Mouse (Mus musculus): Measurements from ENCODE around the gene Kdm5b. TPM values are rescaled to one million over a fixed set of nuclear protein-coding genes. Genes with fewer than 3 reads are reported as not detected.

The Kdm5b gene
- polyA plus RNA-seq, 1 experiment from 2014 or later, result 74.0 TPM

- ATAC-seq (ENCODE audit: low FRiP score), result no peak
- Histone ChIP-seq H3K4me3 (ENCODE audit: low read depth, low read length) (no peak overlapping the region), H3K4me2 (no peak overlapping the region), H3K27ac (ENCODE audit: low read depth, low read length) (no peak overlapping the region), H3K9me3 (ENCODE audit: control insufficient read depth, low read length) (no peaks in the 10 kb centered on the region), H3K36me3 (ENCODE audit: control insufficient read depth, insufficient read depth, low read length) (no peaks in the 10 kb centered on the region), H3K9ac (ENCODE audit: low read length) (no peak overlapping the region), H3K4me1 (ENCODE audit: control insufficient read depth, insufficient read depth, low read length) (peaks cover 3% of the 10 kb centered on the region; the same call in 1 of the 2 replicates), H3K27me3 (ENCODE audit: control insufficient read depth, insufficient read depth, low read length) (no peaks in the 10 kb centered on the region; the same call in 1 of the 2 replicates)
- 87% methylated on average over 7 of the region's 7 CpGs for WGBS
- DNase-seq (ENCODE audit: low spot score, missing footprints), result peak; percentile 28
These were observed 98.9 kb downstream of the Kdm5b start for GRCm38 (mm10) chr1:134658841-134659240.

GRCm38 (mm10) chr1:134660163-134660562 lies 100.2 kb downstream of the Kdm5b start:
- H3K36me3 ChIP-seq (ENCODE audit: control insufficient read depth, insufficient read depth, low read length), result no peaks in the 10 kb centered on the region
- 75% methylated on average over 7 of the region's 7 CpGs for WGBS
- no peaks in the 10 kb centered on the region for H3K27me3 ChIP-seq (ENCODE audit: control insufficient read depth, insufficient read depth, low read length)
- no peaks in the 10 kb centered on the region for H3K9me3 ChIP-seq (ENCODE audit: control insufficient read depth, low read length)
- ATAC-seq (ENCODE audit: low FRiP score) (no peak), DNase-seq (ENCODE audit: low spot score, missing footprints) (peak; percentile 33)
- H3K27ac ChIP-seq (ENCODE audit: low read depth, low read length), result no peak overlapping the region
- no peak overlapping the region for H3K9ac ChIP-seq (ENCODE audit: low read length)
- no peaks in the 10 kb centered on the region for H3K4me1 ChIP-seq (ENCODE audit: control insufficient read depth, insufficient read depth, low read length)
- no peak overlapping the region for H3K4me2 ChIP-seq
- no peak overlapping the region for H3K4me3 ChIP-seq (ENCODE audit: low read depth, low read length)

- Histone ChIP-seq H3K4me2 (no peak overlapping the region), H3K36me3 (ENCODE audit: control insufficient read depth, insufficient read depth, low read length) (no peaks in the 10 kb centered on the region), H3K27me3 (ENCODE audit: control insufficient read depth, insufficient read depth, low read length) (no peaks in the 10 kb centered on the region), H3K4me3 (ENCODE audit: low read depth, low read length) (no peak overlapping the region), H3K9ac (ENCODE audit: low read length) (no peak overlapping the region), H3K4me1 (ENCODE audit: control insufficient read depth, insufficient read depth, low read length) (no peaks in the 10 kb centered on the region), H3K27ac (ENCODE audit: low read depth, low read length) (no peak overlapping the region), H3K9me3 (ENCODE audit: control insufficient read depth, low read length) (no peaks in the 10 kb centered on the region)
- DNase-seq (ENCODE audit: low spot score, missing footprints) (no peak), ATAC-seq (ENCODE audit: low FRiP score) (no peak)
- 88% methylated on average over 10 of the region's 10 CpGs for whole genome bisulfite sequencing
These were observed 111.5 kb downstream of the Kdm5b start for GRCm38 (mm10) chr1:134671234-134672070.

GRCm38 (mm10) chr1:134674312-134674711 lies 114.3 kb downstream of the Kdm5b start:
- WGBS, result 4% methylated on average over 1 of the region's 1 CpGs
- ATAC-seq (ENCODE audit: low FRiP score) (no peak), DNase-seq (ENCODE audit: low spot score, missing footprints) (no peak)
- H3K9me3 ChIP-seq (ENCODE audit: control insufficient read depth, low read length), result no peaks in the 10 kb centered on the region
- no peak overlapping the region for H3K4me3 ChIP-seq (ENCODE audit: low read depth, low read length)
- H3K4me2 ChIP-seq, result no peak overlapping the region
- H3K27ac ChIP-seq (ENCODE audit: low read depth, low read length), result no peak overlapping the region
- no peaks in the 10 kb centered on the region for H3K27me3 ChIP-seq (ENCODE audit: control insufficient read depth, insufficient read depth, low read length)
- H3K4me1 ChIP-seq (ENCODE audit: control insufficient read depth, insufficient read depth, low read length), result no peaks in the 10 kb centered on the region
- H3K9ac ChIP-seq (ENCODE audit: low read length), result no peak overlapping the region
- no peaks in the 10 kb centered on the region for H3K36me3 ChIP-seq (ENCODE audit: control insufficient read depth, insufficient read depth, low read length)

- Histone ChIP-seq H3K27me3 (ENCODE audit: control insufficient read depth, insufficient read depth, low read length) (no peaks in the 10 kb centered on the region), H3K36me3 (ENCODE audit: control insufficient read depth, insufficient read depth, low read length) (no peaks in the 10 kb centered on the region), H3K27ac (ENCODE audit: low read depth, low read length) (no peak overlapping the region), H3K4me3 (ENCODE audit: low read depth, low read length) (no peak overlapping the region), H3K9ac (ENCODE audit: low read length) (no peak overlapping the region), H3K4me2 (no peak overlapping the region), H3K4me1 (ENCODE audit: control insufficient read depth, insufficient read depth, low read length) (no peaks in the 10 kb centered on the region), H3K9me3 (ENCODE audit: control insufficient read depth, low read length) (no peaks in the 10 kb centered on the region)
- DNase-seq (ENCODE audit: low spot score, missing footprints) (no peak), ATAC-seq (ENCODE audit: low FRiP score) (no peak)
- WGBS, result 83% methylated on average over 4 of the region's 4 CpGs
These were observed 119.5 kb downstream of the Kdm5b start for GRCm38 (mm10) chr1:134679445-134679844.

GRCm38 (mm10) chr1:134680617-134681016 lies 120.6 kb downstream of the Kdm5b start:
- Histone ChIP-seq H3K27ac (ENCODE audit: low read depth, low read length) (no peak overlapping the region), H3K4me2 (no peak overlapping the region), H3K4me1 (ENCODE audit: control insufficient read depth, insufficient read depth, low read length) (no peaks in the 10 kb centered on the region), H3K9ac (ENCODE audit: low read length) (no peak overlapping the region), H3K4me3 (ENCODE audit: low read depth, low read length) (no peak overlapping the region), H3K9me3 (ENCODE audit: control insufficient read depth, low read length) (no peaks in the 10 kb centered on the region), H3K27me3 (ENCODE audit: control insufficient read depth, insufficient read depth, low read length) (no peaks in the 10 kb centered on the region), H3K36me3 (ENCODE audit: control insufficient read depth, insufficient read depth, low read length) (no peaks in the 10 kb centered on the region)
- WGBS, result 18% methylated on average over 6 of the region's 6 CpGs
- DNase-seq (ENCODE audit: low spot score, missing footprints) (peak; percentile 68), ATAC-seq (ENCODE audit: low FRiP score) (no peak)

GRCm38 (mm10) chr1:134682460-134682859 lies 122.5 kb downstream of the Kdm5b start:
- no peaks in the 10 kb centered on the region for H3K27me3 ChIP-seq (ENCODE audit: control insufficient read depth, insufficient read depth, low read length)
- H3K4me1 ChIP-seq (ENCODE audit: control insufficient read depth, insufficient read depth, low read length), result no peaks in the 10 kb centered on the region
- no peak overlapping the region for H3K9ac ChIP-seq (ENCODE audit: low read length)
- no peak overlapping the region for H3K4me2 ChIP-seq
- DNase-seq (ENCODE audit: low spot score, missing footprints) (no peak), ATAC-seq (ENCODE audit: low FRiP score) (no peak)
- H3K27ac ChIP-seq (ENCODE audit: low read depth, low read length), result no peak overlapping the region
- no peaks in the 10 kb centered on the region for H3K36me3 ChIP-seq (ENCODE audit: control insufficient read depth, insufficient read depth, low read length)
- no peaks in the 10 kb centered on the region for H3K9me3 ChIP-seq (ENCODE audit: control insufficient read depth, low read length)
- 68% methylated on average over 9 of the region's 9 CpGs for WGBS
- H3K4me3 ChIP-seq (ENCODE audit: low read depth, low read length), result no peak overlapping the region

Other genes with a start within 250 kb of the Kdm5b start
- gene Ppfia4, start 227.2 kb upstream of the Kdm5b start, polyA plus RNA-seq (2014; fragmentation: Nextera tagmentation; extraction: Ambion mirVana), result 1.9 and 2.6 TPM in 2 replicates
- gene Tmem183a, start 198.2 kb upstream of the Kdm5b start, polyA plus RNA-seq (2014; fragmentation: Nextera tagmentation; extraction: Ambion mirVana), result 128 and 137 TPM in 2 replicates
- gene 4933406M09Rik, start 174.2 kb upstream of the Kdm5b start, polyA plus RNA-seq (2014; fragmentation: Nextera tagmentation; extraction: Ambion mirVana), result not detected in 2 replicates
- gene Cyb5r1, start 154.6 kb upstream of the Kdm5b start, polyA plus RNA-seq (2014; fragmentation: Nextera tagmentation; extraction: Ambion mirVana), result 17.5 and 19.3 TPM in 2 replicates
- 76.7 and 81.5 TPM in 2 replicates for gene Adipor1, start 144.8 kb upstream of the Kdm5b start, polyA plus RNA-seq (2014; fragmentation: Nextera tagmentation; extraction: Ambion mirVana)
- 31.0 and 31.7 TPM in 2 replicates for gene Klhl12, start 104.6 kb upstream of the Kdm5b start, polyA plus RNA-seq (2014; fragmentation: Nextera tagmentation; extraction: Ambion mirVana)
- gene Rabif, start 65.5 kb upstream of the Kdm5b start, polyA plus RNA-seq (2014; fragmentation: Nextera tagmentation; extraction: Ambion mirVana), result 47.4 and 48.1 TPM in 2 replicates
- gene Mgat4e, start 10.5 kb upstream of the Kdm5b start, polyA plus RNA-seq (2014; fragmentation: Nextera tagmentation; extraction: Ambion mirVana), result not detected in 2 replicates
- 1.6 and 2.0 TPM in 2 replicates for gene Syt2, start 86.5 kb downstream of the Kdm5b start, polyA plus RNA-seq (2014; fragmentation: Nextera tagmentation; extraction: Ambion mirVana)